Mouse (Mus musculus): ENCODE results near the gene Sdhb.
A peak's percentile ranks its signal among the peaks of the same experiment; 100 is the strongest.

The Sdhb gene

DNA sequence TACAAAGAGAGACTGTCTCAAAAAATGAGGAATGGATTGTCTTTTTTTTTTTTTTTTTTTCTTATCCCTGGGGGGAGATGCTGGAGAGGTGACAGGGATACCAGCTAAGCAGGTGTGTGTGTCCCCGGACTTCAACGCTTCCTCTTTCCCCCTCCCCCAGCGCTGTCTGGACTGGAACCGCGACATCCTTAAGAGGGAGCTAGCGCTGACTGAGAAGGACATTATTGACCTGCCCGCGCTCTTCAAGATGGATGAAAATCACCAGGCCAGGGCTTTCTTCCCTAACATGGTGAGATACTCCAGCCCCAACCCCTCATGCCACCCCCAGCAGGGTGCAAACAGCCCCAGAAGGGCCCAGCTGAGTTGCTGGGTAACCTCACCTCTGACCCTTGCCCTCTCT, 12.0 kb upstream of the Sdhb start:
- DNase-seq: no peak

DNA sequence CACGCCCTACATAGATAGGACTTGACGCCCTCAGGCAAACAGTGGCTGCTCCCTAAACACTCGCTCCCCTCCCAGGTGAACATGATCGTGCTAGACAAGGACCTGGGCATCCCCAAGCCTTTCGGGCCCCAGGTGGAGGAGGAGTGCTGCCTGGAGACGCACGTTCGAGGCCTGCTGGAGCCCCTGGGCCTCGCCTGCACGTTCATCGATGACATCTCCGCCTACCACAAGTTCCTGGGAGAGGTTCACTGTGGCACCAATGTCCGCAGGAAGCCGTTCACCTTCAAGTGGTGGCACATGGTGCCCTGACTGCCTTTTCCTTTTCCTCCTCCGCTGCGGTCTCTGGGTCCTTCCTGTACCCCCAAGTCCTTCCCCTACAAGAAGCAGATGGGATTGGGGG, 11.4 kb upstream of the Sdhb start:
- no peak for DNase-seq

DNA sequence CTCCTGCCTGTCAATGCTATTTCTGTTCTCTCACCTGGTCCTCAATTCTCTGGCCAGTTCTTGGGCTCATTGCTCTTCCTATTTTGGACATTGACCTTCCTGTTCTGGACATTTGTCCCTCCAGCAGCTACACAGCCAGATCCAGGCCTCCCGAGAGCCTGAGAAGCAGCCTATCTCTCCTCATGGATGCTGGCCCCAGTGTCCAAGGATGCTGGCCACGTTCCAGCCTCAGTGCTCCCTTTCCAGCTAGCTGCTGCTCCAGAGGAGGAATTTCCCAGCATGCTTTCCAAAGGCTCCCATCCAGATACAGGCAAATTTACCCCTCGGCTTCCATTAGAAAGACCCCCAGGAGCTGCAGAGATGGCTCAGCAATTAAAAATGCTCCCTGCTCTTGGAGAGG, 10.4 kb upstream of the Sdhb start:
- peak in 1 of 2 experiments; percentile 70 for DNase-seq

DNA sequence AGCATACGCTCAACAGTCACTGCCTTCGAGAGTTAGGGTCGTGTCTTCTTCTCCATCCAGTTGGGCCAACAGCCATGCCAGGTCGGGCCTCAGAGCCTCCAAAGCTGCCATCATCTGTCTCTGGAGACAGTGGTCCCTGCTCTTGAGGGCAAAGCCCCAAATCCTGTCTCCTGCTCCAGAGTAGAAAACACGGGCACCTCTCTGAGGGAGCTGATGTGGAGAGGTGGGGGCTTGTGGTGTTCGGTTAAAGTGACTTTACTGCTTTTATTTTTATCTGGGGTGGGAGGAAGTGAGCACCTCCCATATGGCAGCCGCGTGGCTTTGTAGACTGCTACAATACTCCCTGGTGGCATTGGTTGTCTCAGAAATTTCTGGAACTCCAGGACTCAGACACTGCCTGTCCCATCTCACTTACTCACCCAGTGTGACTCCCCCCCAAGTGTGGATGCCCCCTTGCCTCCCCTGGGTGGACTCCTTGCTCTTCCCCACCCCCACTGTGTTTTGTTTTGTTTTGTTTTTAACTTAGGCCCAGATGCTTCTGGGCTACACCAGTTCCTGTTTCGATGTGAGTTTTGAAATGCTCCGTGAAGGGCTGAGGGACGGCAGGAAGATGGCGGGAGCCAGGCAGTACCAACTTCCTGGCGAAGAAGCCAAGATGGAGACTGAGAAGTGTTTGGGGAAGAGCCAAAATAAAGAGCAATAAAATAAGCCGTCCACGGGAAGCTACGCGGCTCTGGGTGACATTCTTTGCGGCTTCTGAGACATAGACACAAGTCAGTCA, 9.0 kb upstream of the Sdhb start:
- no peak for DNase-seq

DNA sequence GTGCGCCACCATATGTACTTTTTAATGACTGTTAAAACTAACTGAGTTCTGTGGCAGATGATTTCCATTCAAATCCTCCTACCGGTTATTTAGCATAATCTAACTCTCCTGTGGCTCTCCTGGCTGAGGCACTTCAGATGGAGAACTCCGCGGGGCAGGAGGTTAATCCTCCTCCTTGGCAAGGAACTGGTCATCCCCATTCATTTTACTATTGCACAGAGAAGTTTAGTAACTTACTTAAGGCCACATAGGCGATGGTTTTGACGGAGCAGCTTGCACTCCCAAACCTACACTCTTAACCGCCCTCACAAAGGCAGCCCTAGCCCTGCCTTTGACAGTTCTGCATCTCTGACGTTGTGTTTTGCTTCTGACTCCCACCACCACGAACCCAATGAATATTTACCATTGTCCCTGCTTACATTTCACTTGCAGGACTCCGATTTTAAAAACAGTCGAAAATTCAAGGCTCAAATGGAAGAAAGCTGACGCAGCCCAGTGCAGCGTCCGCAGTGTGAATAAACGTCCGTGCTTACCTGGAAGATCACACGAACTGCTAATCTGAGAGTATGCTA, 3.8 kb upstream of the Sdhb start:
- no peak for DNase-seq

DNA sequence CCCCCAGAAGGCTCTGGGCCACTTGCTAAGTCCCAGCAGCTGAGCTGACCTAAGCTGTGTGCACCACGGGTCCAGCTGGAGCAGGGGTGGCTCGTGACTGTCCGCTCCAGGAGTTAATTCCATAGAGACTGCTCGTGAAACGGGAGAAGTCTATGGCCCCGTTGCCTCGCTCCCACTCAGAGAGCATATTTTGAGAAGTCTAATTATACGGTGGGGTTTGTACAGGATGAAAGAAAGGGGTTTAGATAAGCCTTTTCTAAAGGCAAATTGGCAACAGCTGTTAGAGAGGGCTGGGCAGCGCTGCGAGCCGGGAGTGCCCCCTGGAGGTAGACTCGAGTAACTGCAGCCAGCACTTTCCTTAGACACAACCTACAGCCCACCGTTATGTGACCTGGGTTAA, 3.3 kb upstream of the Sdhb start:
- peak; percentile 84 to 87 for DNase-seq

DNA sequence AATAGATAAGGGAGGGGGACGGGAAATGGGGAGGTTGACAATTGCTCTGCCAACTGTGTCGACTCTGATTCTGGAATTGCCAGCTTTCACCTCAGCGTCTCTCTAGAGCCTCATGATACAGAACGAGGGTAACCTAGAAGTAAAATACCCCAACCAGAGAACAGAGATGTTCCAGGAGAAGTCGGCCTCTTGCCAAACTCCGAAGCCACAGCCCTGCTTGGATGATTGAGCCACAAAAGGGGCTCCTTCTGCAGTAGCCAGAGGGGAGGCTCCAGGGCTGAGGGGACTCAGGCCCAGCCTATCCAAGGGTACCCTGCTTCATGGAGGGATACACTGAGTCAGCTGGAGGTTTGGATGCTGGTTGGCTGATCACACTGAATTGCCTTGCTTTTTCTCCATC, 2.7 kb upstream of the Sdhb start:
- no peak for DNase-seq

DNA sequence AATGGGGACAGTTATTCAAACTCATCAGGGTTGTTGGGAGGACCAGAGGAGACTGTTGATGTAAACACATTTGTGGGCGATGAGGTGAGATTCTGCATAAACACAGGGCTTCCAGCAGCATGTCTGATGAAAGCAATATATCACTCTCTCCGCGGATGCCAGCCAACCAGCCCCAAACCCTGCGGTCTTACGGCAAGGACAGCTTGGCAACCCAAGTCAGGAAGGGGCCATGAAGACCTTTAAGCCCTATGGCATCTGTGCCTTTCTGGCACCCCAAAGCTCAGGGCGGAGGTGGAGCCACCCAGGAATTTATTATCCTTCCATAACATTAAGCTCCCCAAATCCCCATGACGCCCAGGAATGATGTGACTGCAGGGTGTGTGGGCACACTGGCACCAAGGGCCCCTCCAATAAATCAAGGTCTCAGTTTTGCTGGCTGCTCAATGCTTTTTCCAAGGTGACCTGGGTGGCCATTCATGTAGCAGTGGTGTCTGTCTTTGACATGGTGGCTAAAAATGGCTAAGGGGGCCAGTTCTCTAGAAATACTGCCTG, 1.8 kb upstream of the Sdhb start:
- no peak for DNase-seq

DNA sequence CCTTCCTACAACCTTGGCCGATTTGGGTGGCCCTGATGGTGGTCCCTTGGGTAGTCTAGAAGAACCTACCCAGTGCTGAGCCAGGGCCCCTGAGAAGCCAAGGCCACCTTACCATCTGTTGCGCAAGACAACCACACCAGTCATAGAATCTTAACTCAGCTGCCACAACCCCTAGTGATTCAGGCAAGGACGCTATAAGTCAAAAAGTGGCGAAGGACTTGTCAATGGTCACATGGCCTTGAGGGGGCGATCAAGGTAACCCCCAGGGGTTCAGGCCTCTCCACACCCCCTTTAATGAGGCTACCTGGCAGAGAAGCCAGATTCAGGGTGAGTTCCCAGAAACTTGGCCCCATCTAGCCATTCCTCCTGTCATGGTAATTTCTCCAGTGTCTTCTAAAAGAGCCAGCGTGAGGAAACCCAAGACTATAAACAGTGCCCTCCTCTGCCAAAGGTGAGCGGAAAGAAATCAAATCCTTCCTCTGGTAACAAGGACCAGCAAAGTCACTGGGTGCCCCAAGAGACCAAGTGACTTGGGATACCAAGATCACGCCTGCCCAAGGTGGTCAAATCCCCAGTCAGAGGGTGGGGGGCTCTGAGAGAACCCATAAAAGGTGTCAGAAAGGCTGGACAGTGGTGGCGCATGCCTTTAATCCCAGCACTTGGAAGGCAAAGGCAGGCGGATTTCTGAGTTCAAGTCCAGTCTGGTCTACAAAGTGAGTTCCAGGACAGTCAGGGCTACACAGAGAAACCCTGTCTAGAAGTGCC, 1.1 kb upstream of the Sdhb start:
- DNase-seq: no peak

DNA sequence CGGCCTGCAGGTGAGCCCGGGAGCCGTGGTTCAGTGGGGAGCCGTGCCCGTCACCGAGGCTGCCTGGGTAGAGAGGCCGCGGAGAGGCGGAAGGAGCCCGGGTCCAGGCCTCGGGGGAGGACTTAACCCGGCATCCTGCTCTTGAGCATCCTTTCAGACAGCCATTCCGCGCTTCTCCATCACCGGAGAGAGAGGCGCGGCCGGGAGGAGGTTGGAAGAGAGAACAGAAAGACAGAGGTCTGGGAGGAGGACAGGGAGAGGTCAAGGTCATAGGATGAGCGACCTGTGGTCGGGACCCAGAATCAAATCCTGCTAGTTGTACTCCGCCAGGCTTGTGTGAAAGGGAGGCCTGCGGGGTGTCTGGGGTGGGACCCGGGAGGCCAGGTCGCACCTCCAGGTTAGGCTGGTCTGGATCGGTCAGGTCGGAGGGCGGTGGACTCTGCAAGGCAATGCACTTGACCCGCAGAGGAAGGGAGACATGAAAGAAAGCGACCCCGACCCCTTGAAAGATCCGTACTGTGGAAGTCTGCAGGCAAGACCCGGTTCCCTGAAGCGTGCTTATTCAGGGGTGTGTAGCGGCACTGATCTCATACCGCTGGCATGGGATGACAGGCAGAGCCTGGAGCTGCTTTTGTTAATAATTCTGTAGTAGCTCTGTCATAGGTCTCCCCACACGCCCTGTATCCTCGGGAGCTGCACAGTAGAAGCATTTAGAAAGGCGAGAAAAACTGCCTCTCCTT, 634 bp downstream of the Sdhb start:
- no peak for DNase-seq

DNA sequence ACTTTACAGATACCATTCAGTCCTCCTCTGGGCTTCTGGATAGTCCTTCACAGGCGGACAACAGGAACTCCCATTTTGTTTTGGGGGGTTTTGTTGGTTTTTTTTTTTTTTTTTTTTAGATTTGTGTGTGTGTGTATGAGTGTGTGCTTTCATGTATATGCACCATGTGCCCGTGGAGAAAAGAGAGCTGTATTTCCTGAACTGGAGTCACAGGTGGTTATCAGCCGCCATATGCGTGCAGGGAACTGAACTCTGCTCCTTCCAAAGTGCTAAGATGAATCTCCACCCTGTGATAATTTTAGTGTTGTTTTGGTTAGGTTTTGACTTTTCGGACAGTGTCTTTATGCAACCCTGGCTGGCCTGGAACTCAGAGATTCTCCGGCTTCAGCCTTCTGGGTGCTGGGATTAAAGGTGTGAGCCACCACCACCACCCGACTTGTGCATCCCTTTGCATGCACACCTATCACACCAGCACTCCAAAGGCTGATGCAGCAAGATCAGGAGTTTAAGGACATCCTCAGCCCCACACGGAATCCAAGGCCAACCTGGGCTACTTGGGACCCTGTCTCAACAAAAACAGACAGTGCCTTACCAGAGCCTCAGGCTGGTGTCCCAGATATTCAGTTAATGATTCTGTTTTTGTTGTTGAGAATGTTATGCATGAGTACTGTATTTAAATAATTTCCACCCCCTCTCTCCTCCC, 1.4 kb downstream of the Sdhb start:
- no peak for DNase-seq

DNA sequence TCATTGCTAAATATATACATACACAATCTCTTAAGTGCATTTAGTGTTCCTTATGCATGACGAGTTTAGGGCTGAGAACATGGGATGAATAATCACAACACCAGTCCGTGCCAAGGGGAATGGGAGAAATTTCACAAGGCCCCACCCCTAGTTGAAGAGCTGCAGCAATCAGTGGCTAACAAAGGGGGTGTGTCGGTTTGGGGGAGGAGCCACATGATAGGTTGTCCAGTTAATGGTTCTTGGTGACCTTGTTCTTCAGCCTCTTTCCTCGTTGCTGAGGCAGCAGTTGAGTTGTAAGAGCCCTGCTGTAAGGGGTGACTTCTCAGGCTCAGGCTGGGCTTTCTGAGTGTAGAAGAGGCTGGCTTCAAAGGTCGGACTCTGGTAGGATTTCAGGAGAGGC, 1.9 kb downstream of the Sdhb start:
- no peak for DNase-seq

DNA sequence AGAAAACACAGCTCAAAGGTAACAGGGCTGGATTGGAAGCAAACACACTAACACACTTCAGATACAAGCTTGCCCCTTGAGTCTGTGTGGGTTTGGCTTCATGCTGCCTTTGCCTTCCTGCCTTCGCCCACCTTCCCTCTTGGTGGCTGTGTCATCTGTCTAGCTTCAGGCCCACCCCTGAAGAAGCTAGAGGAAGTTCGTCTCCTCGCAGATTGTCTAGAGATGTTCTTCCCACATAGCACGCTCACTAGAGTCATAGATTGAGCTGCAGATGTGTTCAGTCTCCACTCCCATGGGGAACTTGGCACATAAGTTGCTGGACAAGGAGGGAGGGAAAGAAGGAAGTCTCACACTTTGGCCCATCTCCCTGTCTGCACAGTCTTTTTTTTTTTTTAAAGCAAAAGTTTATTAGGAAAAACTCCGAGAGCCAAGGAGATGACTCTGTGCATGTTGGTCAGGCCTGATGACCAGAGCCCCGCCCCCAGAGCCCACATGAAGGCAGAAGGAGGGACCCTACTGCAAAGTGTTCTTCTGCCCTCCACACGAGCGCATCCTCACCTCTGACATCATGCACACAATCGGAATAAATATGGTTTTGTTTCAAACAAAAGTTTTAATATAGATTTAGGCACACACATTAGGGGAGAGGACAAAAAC, 3.1 kb downstream of the Sdhb start:
- DNase-seq: no peak

DNA sequence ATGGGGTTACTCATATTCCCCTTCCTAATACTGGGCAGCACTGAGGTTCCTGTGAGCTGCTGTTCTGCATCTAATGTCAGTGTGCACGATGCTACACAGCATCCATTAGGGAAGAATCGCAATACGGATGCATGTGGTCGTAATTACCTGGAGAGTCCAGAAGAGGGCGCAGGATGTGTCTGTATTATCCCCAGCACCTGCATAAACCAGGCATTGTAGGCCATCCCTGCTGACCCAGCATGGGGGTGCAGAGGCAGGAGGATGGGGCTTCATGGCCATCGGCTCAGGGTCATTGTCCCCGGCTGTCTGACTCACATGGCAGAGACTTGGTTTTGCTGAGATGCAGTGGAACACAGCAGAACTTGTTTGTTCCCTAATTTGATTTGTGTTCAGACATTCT, 3.6 kb downstream of the Sdhb start:
- DNase-seq: peak; percentile 79 to 87

DNA sequence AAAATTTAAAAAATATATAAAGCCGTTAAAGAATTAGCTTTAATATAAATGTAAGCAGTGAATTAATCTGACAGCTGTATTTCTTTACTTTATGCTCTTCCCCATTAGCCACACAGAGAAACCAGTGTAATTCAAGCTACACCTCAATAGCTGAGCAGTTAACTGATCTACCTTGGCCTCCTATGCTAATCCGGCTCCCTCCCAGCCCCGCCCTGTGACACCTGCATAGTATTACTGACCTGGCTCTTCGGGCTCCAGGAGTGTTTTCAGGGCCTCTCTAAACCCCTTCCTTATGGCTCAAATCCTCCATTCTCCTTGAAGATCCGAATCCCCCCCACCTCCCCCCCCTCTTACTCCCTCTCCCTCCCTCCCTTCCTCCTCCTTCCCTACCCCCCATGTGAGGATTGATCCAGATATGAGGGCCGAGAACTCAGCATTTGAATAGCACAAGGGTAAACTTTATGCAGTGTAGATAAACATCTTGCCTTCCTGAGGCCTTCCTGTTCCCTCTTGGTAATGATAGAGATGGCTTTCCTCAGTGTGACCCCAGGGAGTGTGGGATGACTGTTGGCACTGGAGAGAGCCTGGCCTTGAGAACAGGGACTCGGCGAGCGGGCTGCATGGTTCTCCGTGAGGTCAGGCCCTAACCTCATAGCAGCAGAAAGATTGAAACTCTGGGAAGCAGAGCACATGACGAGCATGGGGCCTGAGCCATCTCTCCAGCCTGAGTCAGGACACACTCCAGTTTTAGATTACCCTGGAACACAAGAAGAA, 6.6 kb downstream of the Sdhb start:
- no peak for DNase-seq

DNA sequence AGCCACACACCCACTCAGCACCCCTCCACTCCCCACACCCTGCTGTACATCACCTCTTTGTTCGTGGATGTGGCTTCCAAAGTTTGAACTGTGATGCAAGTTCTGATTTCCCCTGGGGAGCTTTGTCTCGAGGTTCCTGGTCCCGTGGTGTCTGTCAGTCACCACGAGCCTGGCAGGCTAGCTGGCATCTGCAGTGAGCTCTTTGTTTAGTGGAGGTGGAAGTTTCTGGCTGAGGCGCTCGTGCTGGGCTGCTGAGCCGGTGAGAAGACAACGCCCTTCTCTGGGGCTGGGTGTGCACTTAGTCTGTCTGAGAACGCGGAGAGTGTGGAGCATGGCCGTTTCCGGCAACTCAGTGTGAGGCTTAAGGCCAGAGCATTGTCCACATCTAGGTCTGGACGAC, 10.7 kb downstream of the Sdhb start:
- no peak for DNase-seq

DNA sequence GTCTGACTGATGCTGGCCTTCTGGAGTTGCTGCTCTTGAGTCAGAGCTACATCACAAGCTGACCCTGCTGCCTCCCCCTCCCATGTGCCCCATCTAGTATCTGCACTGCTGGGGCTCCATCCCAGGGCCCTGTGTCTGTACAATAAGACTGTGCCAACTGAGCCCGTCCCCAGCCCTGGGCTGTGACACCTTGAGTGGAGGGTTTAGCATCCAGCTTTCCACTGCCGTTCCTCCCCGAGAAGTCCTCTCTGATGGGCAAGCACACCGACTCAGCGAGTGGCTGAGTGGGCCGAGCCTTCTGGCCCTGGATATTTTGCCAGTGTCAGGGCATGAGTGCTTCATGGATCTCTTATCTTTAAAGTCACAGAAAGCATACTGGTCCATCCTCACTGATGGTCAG, 13.4 kb downstream of the Sdhb start:
- no peak for DNase-seq

DNA sequence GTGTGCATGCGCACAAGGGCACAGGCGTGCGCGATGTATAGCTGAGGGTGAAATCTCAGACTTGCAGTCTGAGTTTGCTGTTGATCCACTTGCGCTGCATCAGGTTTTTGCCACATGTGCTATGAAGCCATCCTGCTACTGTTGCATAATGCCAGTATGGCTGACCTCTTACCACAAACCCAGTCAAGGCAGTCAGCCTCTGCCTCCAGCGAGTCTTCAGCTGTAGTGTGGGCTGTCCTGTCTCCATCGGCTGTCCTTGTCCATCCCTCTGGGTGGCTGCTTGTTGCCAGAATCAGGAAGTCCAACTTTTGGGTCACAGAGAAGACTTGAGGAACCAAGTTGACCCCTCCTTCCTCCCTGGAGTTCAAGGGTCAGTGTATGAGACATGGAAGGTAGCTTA, 14.4 kb downstream of the Sdhb start:
- DNase-seq: no peak

DNA sequence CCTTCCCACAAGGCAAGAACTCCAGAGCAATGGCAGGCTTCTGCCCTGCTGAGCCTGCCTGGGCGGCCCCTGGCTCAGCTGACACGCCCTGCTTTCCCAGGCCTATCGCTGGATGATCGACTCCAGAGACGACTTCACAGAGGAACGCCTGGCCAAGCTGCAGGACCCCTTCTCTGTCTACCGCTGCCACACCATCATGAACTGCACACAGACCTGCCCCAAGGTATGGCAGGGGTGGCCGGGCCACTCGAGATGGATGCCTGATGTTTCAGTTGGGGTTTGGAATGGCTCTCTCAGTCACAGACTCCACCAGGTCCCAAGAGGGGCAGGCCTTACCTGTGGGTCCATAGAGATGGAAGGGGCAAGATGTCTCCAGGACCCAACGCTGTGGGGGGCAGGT, 16.3 kb downstream of the Sdhb start:
- DNase-seq: no peak

DNA sequence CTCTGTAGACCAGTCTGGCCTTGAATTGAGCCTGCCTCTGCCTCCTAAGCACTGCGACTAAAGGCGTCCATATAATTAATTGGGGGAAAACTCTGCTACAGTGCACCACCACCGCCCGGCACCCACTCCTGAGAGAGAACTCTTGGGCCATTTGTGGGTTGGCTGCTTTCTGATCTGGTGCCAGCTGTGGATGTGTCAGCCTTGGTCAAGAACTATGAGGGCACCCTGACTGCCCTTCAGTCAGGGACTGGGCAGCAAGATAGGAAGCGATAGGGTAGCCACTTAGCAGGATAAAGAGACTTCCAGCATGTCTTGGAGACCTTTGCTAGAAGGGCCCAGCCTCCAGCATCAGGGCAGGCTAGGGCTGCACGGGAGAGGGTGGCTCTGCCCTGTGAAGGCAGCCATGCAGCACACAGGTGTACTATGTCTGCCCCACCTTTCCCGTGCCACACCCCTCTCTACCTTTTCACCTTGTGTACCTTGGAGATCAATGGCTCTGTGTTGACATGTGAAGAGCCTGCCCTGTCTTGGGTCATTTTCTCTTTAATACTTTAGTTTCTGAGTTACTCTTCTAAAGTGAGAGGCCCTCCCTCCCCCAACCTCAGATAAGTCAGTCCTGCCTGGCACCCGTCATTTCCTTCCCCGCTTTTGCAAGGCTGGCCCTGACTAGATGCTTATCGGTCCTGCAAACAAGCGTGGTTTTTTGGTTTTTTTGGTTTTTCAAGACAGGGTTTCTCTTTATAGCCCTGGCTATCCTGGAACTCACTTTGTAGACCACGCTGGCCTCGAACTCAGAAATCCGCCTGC, 17.1 kb downstream of the Sdhb start:
- no peak for DNase-seq
